Mouse (Mus musculus): ENCODE results near the gene Gdpd5. TPM values are rescaled to one million over a fixed set of nuclear protein-coding genes. Genes with fewer than 3 reads are reported as not detected.
"Not testable (repeated sequence)": the region's sequence is repeated elsewhere in the genome, so short reads cannot be mapped to it uniquely, and the experiment has no call there.

Gene Gdpd5
- polyA plus RNA-seq, 1 experiment from 2014 or later: 24.1 TPM

DNA sequence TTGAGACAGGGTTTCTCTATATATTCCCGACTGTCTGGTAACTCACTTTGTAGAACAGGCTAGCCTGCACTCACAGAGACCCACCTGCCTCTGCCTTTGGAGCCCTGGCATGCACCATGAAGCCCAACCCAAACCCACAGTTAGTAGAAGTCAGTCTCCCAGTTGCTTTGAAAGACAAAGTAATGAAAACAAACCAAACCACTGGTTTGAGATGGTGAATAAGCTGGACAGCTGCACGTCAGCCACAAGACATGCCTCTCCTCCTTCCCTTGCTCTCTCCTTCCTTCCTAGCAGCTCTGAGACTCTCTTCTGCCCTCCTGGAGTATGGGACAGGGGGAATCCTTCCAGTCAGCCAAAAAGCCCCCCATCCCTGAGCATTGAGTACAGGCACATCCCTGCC lies 19.1 kb upstream of the Gdpd5 start:
- Histone ChIP-seq H3K4me3 (ENCODE audit: low read length) (no peak overlapping the region), H3K27me3 (ENCODE audit: control insufficient read depth, insufficient read depth, low read depth, low read length) (no peaks in the 10 kb centered on the region), H3K9ac (ENCODE audit: low read length) (no peak overlapping the region), H3K4me2 (ENCODE audit: low read depth, low read length) (no peak overlapping the region), H3K9me3 (ENCODE audit: control insufficient read depth, low read length) (no peaks in the 10 kb centered on the region; the same call in 1 of the 2 replicates), H3K27ac (ENCODE audit: low read length) (no peak overlapping the region), H3K4me1 (replicated peaks; ENCODE audit: control insufficient read depth, insufficient read depth, low read length) (peaks cover 20% of the 10 kb centered on the region), H3K36me3 (ENCODE audit: control insufficient read depth, insufficient read depth, low read length) (no peaks in the 10 kb centered on the region)
- ATAC-seq (ENCODE audit: low read depth): no peak
- 86% methylated on average over 2 of the region's 2 CpGs for WGBS

DNA sequence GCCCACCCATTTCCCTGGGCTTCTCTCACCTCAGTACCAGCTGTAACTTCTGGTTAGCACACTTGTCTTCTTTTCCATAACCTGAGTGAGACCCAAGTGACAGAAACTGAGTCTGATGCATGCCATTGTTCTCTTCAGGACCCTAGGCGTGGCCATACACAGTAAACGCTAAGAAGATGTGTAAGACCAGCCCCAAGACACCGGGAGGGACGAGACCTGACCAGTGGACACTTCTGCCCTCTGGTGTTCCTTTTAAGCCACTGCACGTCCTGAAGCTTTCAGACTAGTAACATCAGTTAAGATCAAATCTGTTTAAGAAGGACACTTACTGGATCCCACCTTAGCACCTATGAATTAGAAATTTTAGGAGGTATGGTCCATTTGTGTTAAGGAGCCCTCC lies 16.1 kb upstream of the Gdpd5 start:
- WGBS: under 1% methylated on average over 5 of the region's 5 CpGs
- no peaks in the 10 kb centered on the region; the same call in 1 of the 2 replicates for H3K9me3 ChIP-seq (ENCODE audit: control insufficient read depth, low read length)
- H3K27me3 ChIP-seq (ENCODE audit: control insufficient read depth, insufficient read depth, low read depth, low read length): no peaks in the 10 kb centered on the region
- H3K4me1 ChIP-seq (replicated peaks; ENCODE audit: control insufficient read depth, insufficient read depth, low read length): peaks cover 10% of the 10 kb centered on the region
- no peak overlapping the region for H3K27ac ChIP-seq (ENCODE audit: low read length)
- ATAC-seq (ENCODE audit: low read depth): no peak
- H3K4me3 ChIP-seq (ENCODE audit: low read length): no peak overlapping the region
- H3K36me3 ChIP-seq (ENCODE audit: control insufficient read depth, insufficient read depth, low read length): no peaks in the 10 kb centered on the region
- H3K9ac ChIP-seq (ENCODE audit: low read length): no peak overlapping the region
- no peak overlapping the region for H3K4me2 ChIP-seq (ENCODE audit: low read depth, low read length)

DNA sequence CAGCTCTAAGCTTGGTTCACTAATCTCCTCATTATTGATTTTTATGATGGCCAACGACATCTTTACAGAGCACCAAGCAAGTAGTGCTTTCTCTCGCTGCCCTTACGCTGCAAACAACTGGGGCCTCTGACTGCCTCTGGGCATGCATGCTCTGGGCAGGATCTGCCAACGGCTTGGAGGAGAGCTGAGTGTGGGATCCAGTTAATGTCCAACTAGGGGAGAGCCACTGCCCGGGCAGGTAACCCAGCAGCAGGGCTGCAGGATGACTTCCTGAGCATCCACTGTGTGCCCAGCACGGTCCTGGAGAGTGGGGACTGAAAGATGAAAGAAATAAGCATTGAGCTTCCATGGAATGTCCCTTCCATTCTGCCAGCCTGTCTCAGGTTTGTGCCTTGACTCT lies 14.5 kb upstream of the Gdpd5 start:
- 58% methylated on average over 6 of the region's 6 CpGs for WGBS
- Histone ChIP-seq H3K27me3 (ENCODE audit: control insufficient read depth, insufficient read depth, low read depth, low read length) (no peaks in the 10 kb centered on the region), H3K27ac (ENCODE audit: low read length) (no peak overlapping the region), H3K36me3 (ENCODE audit: control insufficient read depth, insufficient read depth, low read length) (no peaks in the 10 kb centered on the region), H3K9me3 (ENCODE audit: control insufficient read depth, low read length) (no peaks in the 10 kb centered on the region; the same call in 1 of the 2 replicates), H3K9ac (ENCODE audit: low read length) (0 out of 2 replicates have a peak overlapping the region, but pooled peaks have one; percentile 7), H3K4me1 (replicated peaks; ENCODE audit: control insufficient read depth, insufficient read depth, low read length) (no peaks in the 10 kb centered on the region), H3K4me2 (ENCODE audit: low read depth, low read length) (no peak overlapping the region), H3K4me3 (ENCODE audit: low read length) (no peak overlapping the region)
- ATAC-seq (ENCODE audit: low read depth): no peak

DNA sequence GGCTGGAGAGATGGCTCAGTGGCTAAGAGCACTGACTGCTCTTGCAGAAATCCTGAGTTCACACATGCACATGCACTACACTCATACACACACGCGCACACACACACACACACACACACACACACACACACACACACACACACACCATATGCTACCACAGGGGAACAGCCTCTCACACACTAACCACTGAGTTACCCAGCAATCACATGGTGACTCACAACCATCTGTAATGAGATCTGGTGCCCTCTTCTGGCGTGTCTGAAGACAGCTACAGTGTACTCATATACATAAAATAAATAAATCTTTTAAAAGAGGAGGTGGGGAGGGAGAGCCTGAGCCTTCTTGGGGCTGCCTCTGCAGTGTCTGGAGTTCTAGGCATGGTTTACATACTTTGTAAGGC lies 6.9 kb upstream of the Gdpd5 start:
- H3K27me3 ChIP-seq (ENCODE audit: control insufficient read depth, insufficient read depth, low read depth, low read length); H3K27ac ChIP-seq (ENCODE audit: low read length); H3K9ac ChIP-seq (ENCODE audit: low read length); ATAC-seq (ENCODE audit: low read depth); H3K4me1 ChIP-seq (replicated peaks; ENCODE audit: control insufficient read depth, insufficient read depth, low read length); H3K4me2 ChIP-seq (ENCODE audit: low read depth, low read length); H3K4me3 ChIP-seq (ENCODE audit: low read length); H3K36me3 ChIP-seq (ENCODE audit: control insufficient read depth, insufficient read depth, low read length); H3K9me3 ChIP-seq (ENCODE audit: control insufficient read depth, low read length): not testable (repeated sequence)
- WGBS: 72% methylated on average over 3 of the region's 3 CpGs

DNA sequence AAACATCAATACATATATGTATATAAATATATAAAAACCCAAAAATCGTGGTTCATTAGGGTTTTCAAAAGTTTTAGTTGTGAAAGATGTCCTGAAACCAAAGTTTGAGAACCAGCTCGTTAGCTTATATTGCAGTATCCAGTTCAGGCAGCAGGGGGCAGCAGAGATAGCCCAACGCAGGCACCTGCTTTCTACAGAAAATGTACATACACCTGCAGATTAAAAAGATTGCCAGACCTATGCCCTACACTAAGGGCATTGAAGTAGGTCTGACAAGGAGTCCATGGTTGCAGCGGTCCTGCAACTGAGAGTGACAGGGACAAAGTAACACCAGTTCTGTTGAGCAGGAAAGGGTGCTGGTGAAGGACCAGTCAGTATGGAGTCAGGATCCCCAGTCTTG lies 5.8 kb upstream of the Gdpd5 start:
- no peak overlapping the region for H3K27ac ChIP-seq (ENCODE audit: low read length)
- no peak overlapping the region for H3K4me3 ChIP-seq (ENCODE audit: low read length)
- H3K4me1 ChIP-seq (replicated peaks; ENCODE audit: control insufficient read depth, insufficient read depth, low read length): peaks cover 5% of the 10 kb centered on the region
- H3K27me3 ChIP-seq (ENCODE audit: control insufficient read depth, insufficient read depth, low read depth, low read length): no peaks in the 10 kb centered on the region
- ATAC-seq (ENCODE audit: low read depth): no peak
- H3K36me3 ChIP-seq (ENCODE audit: control insufficient read depth, insufficient read depth, low read length): no peaks in the 10 kb centered on the region
- WGBS: 5% methylated on average over 4 of the region's 4 CpGs
- no peak overlapping the region for H3K4me2 ChIP-seq (ENCODE audit: low read depth, low read length)
- H3K9me3 ChIP-seq (ENCODE audit: control insufficient read depth, low read length): no peaks in the 10 kb centered on the region
- H3K9ac ChIP-seq (ENCODE audit: low read length): no peak overlapping the region

DNA sequence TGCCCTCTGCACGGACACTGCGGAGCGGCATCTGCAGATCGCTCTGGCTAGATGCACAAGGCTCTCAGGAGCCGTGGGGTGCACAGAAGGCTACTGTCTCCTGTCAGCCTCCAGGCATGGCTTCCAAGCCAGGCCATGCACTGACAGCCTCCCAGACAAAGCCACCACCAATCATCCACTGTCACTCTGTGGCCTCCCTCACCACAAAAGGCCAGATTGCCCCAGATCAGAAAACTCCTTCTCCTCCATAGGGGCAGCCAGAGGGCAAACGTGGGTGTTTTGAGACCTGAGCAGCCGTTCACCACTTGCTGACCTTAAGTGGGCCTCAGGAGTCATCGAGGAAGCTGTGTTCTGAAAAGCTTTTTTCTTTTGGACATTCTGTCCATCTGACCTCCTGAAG lies 2.3 kb upstream of the Gdpd5 start:
- Histone ChIP-seq H3K4me2 (ENCODE audit: low read depth, low read length) (no peak overlapping the region), H3K27me3 (ENCODE audit: control insufficient read depth, insufficient read depth, low read depth, low read length) (no peaks in the 10 kb centered on the region), H3K4me1 (replicated peaks; ENCODE audit: control insufficient read depth, insufficient read depth, low read length) (peaks cover 19% of the 10 kb centered on the region), H3K9ac (ENCODE audit: low read length) (no peak overlapping the region), H3K27ac (ENCODE audit: low read length) (no peak overlapping the region), H3K9me3 (ENCODE audit: control insufficient read depth, low read length) (no peaks in the 10 kb centered on the region), H3K36me3 (ENCODE audit: control insufficient read depth, insufficient read depth, low read length) (no peaks in the 10 kb centered on the region), H3K4me3 (ENCODE audit: low read length) (no peak overlapping the region)
- ATAC-seq (ENCODE audit: low read depth): no peak
- 54% methylated on average over 8 of the region's 8 CpGs for WGBS

DNA sequence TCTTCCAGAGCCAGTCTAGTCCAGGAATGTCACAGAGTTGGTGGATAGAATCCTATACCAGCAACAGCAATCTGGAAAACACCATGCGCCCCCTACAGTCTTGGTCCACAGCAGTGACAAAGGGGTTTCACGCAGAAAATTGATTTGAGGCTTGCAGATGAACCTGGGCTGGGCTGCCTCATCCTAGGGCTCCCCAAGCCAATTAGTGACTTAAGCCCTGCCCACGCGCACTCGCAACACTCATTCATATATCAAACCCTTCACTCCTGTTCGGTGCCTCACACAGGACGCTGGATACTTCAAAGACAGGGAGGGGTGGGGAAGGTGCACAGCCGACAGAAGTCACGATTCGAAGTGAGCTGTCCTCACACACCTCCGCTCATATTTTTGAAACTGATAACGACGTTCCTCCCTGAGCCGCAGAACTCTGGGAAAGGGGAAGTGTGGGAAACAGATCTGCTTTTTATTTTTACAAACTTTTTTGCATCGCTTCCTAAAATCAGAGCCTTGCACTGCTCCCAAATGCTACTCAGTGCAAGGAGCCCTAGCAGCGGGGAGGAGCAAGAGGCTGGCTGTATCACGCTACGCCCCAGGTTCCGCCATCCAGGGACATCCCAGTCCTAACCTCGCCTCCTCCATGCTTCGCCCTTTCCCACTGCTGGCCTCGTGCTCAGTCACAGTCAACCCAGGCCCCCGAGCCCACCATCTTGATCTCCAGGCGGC lies 562 bp upstream of the Gdpd5 start:
- peak overlapping the region; percentile 89 for H3K27ac ChIP-seq (ENCODE audit: low read length)
- peak overlapping the region; percentile 76 for H3K9ac ChIP-seq (ENCODE audit: low read length)
- under 1% methylated on average over 24 of the region's 24 CpGs for WGBS
- H3K4me2 ChIP-seq (ENCODE audit: low read depth, low read length): peak overlapping the region; percentile 67
- no peaks in the 10 kb centered on the region for H3K27me3 ChIP-seq (ENCODE audit: control insufficient read depth, insufficient read depth, low read depth, low read length)
- no peaks in the 10 kb centered on the region for H3K36me3 ChIP-seq (ENCODE audit: control insufficient read depth, insufficient read depth, low read length)
- peaks cover 30% of the 10 kb centered on the region for H3K4me1 ChIP-seq (replicated peaks; ENCODE audit: control insufficient read depth, insufficient read depth, low read length)
- ATAC-seq (ENCODE audit: low read depth): peak; percentile 64
- peak overlapping the region; percentile 71 for H3K4me3 ChIP-seq (ENCODE audit: low read length)
- H3K9me3 ChIP-seq (ENCODE audit: control insufficient read depth, low read length): no peaks in the 10 kb centered on the region

- 8% methylated on average over 30 of the region's 30 CpGs for WGBS
- H3K4me2 ChIP-seq (ENCODE audit: low read depth, low read length): peak overlapping the region; percentile 94
- peaks cover 35% of the 10 kb centered on the region for H3K4me1 ChIP-seq (replicated peaks; ENCODE audit: control insufficient read depth, insufficient read depth, low read length)
- ATAC-seq (ENCODE audit: low read depth): no peak
- no peaks in the 10 kb centered on the region for H3K36me3 ChIP-seq (ENCODE audit: control insufficient read depth, insufficient read depth, low read length)
- H3K4me3 ChIP-seq (ENCODE audit: low read length): peak overlapping the region; percentile 71
- peak overlapping the region; percentile 88 for H3K27ac ChIP-seq (ENCODE audit: low read length)
- no peaks in the 10 kb centered on the region for H3K27me3 ChIP-seq (ENCODE audit: control insufficient read depth, insufficient read depth, low read depth, low read length)
- H3K9me3 ChIP-seq (ENCODE audit: control insufficient read depth, low read length): no peaks in the 10 kb centered on the region
- peak overlapping the region; percentile 83 for H3K9ac ChIP-seq (ENCODE audit: low read length)
Observed at GRCm38 (mm10) chr7:99382088-99383000, 1.1 kb downstream of the Gdpd5 start.

DNA sequence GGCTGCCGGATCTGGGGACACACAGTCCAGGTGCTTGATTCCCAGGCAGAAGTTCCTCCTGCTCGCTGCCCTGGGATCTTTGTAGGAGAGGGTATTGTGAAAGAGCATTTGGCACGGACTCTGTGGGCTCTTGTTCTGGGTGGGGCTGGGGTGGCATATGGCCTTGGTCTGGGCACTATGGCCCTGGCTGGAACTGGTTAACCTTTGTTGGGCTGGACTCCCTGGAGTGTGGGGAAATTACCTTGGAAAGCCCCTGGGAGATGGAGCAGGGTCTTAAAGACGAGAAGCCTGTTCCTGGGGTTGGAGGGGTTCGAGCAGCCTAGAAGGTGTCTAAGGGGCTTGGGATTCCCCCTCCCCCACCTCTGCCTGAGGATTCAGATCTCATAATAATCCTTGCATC lies 2.0 kb downstream of the Gdpd5 start:
- Histone ChIP-seq H3K36me3 (ENCODE audit: control insufficient read depth, insufficient read depth, low read length) (no peaks in the 10 kb centered on the region), H3K9me3 (ENCODE audit: control insufficient read depth, low read length) (no peaks in the 10 kb centered on the region), H3K4me1 (replicated peaks; ENCODE audit: control insufficient read depth, insufficient read depth, low read length) (peaks cover 35% of the 10 kb centered on the region), H3K4me3 (ENCODE audit: low read length) (peak overlapping the region; percentile 71), H3K27me3 (ENCODE audit: control insufficient read depth, insufficient read depth, low read depth, low read length) (no peaks in the 10 kb centered on the region), H3K4me2 (ENCODE audit: low read depth, low read length) (peak overlapping the region; percentile 94), H3K9ac (ENCODE audit: low read length) (peak overlapping the region; percentile 83), H3K27ac (ENCODE audit: low read length) (peak overlapping the region; percentile 88)
- ATAC-seq (ENCODE audit: low read depth): no peak
- 48% methylated on average over 5 of the region's 5 CpGs for WGBS
